Mouse (Mus musculus): Measurements from ENCODE around the gene Dnajc11.

Dnajc11 gene

GRCm38 (mm10) chr4:151933505-151934214 is at the start of gene Dnajc11:
Gene Dnajc11, plus strand, starts transcription at chr4:151933691.
- DNase-seq = peak; percentile 88 to 92

GRCm38 (mm10) chr4:151893241-151893640 is 40.2 kb upstream of the Dnajc11 start:
- peak in 1 of 2 experiments; percentile 42 for DNase-seq

- DNase-seq = no peak
These were observed 38.6 kb upstream of the Dnajc11 start for GRCm38 (mm10) chr4:151894926-151895325.

GRCm38 (mm10) chr4:151895624-151896023 is 37.9 kb upstream of the Dnajc11 start:
- DNase-seq = no peak

- no peak for DNase-seq
These were observed 36.3 kb upstream of the Dnajc11 start for GRCm38 (mm10) chr4:151897069-151897617.

GRCm38 (mm10) chr4:151898600-151899245 is 34.8 kb upstream of the Dnajc11 start:
- no peak for DNase-seq

GRCm38 (mm10) chr4:151899707-151900384 is 33.6 kb upstream of the Dnajc11 start:
- peak in 1 of 2 experiments; percentile 31 for DNase-seq

GRCm38 (mm10) chr4:151900735-151901134 is 32.8 kb upstream of the Dnajc11 start:
- no peak for DNase-seq

GRCm38 (mm10) chr4:151901422-151901821 is 32.1 kb upstream of the Dnajc11 start:
- DNase-seq = peak; percentile 57 to 70

GRCm38 (mm10) chr4:151902046-151902688 is 31.3 kb upstream of the Dnajc11 start:
- peak in 1 of 2 experiments; percentile 29 for DNase-seq

- peak; percentile 84 to 94 for DNase-seq
These were observed 30.7 kb upstream of the Dnajc11 start for GRCm38 (mm10) chr4:151902689-151903241.

GRCm38 (mm10) chr4:151904098-151904497 is 29.4 kb upstream of the Dnajc11 start:
- DNase-seq = peak; percentile 71 to 74

- DNase-seq = no peak
These were observed 27.9 kb upstream of the Dnajc11 start for GRCm38 (mm10) chr4:151905621-151906020.

- DNase-seq = no peak
These were observed 25.7 kb upstream of the Dnajc11 start for GRCm38 (mm10) chr4:151907577-151908343.

GRCm38 (mm10) chr4:151908809-151909208 is 24.7 kb upstream of the Dnajc11 start:
- no peak for DNase-seq

GRCm38 (mm10) chr4:151916271-151916670 is 17.2 kb upstream of the Dnajc11 start:
- DNase-seq = no peak

- DNase-seq = no peak
These were observed 14.2 kb upstream of the Dnajc11 start for GRCm38 (mm10) chr4:151919135-151919840.

GRCm38 (mm10) chr4:151919900-151920643 is 13.4 kb upstream of the Dnajc11 start:
- DNase-seq = peak; percentile 68 to 85

- no peak for DNase-seq
These were observed 11.4 kb upstream of the Dnajc11 start for GRCm38 (mm10) chr4:151922124-151922523.

All from kidney, postnatal 36 days (tissue).